Mouse (Mus musculus) hindbrain, embryonic 10.5 days (tissue): Measurements from ENCODE around the gene Arpc5. TPM values are rescaled to one million over a fixed set of nuclear protein-coding genes. Genes with fewer than 3 reads are reported as not detected.

Experiments used
- DNase-seq: peaks from one replicate; pipeline ENCODE4 v3.0.0-alpha.2; 2017; ENCODE audit warnings: low spot score
- H3K27ac ChIP-seq: fragments of 300-500 bp; sonication (generic); 2 replicates; pipeline ENCODE4 v1.5.1; 2016; ENCODE audit warnings: mild to moderate bottlenecking, moderate library complexity
- H3K27me3 ChIP-seq: fragments of 300-500 bp; sonication (generic); 2 replicates; pipeline ENCODE4 v1.6.1; 2016; ENCODE audit warnings: mild to moderate bottlenecking; ENCODE audit not compliant: poor library complexity, insufficient read depth, severe bottlenecking
- H3K36me3 ChIP-seq: fragments of 300-500 bp; sonication (generic); 2 replicates; pipeline ENCODE4 v1.6.1; 2016; ENCODE audit warnings: mild to moderate bottlenecking, moderate library complexity
- H3K4me1 ChIP-seq: fragments of 300-500 bp; sonication (generic); replicated peaks from 2 replicates; pipeline ENCODE4 v1.6.1; 2016; ENCODE audit warnings: mild to moderate bottlenecking
- H3K4me3 ChIP-seq: fragments of 300-500 bp; sonication (generic); 2 replicates; pipeline ENCODE4 v1.5.1; 2016; ENCODE audit warnings: mild to moderate bottlenecking, moderate library complexity
- H3K9me3 ChIP-seq: fragments of 300-500 bp; sonication (generic); 2 replicates; pipeline ENCODE4 v1.6.1; 2016; ENCODE audit warnings: mild to moderate bottlenecking, moderate library complexity
- WGBS: fragments of 180-500 bp; shearing (Covaris S2); methylation state at CpG from one replicate; pipeline ENCODE4 v1.1.7; 2016; 5-methylcytosine and 5-hydroxymethylcytosine counted together
- polyA plus RNA-seq: library from polyadenylated mRNA; unstranded; fragments of >200 nt; fragmentation: Nextera tagmentation; extraction: Ambion mirVana; gene quantifications from 2 replicates; pipeline ENCODE4 v1.2.1, GENCODE M21; 2016

Gene Arpc5
- polyA plus RNA-seq, 1 experiment from 2014 or later = 256 TPM

DNA sequence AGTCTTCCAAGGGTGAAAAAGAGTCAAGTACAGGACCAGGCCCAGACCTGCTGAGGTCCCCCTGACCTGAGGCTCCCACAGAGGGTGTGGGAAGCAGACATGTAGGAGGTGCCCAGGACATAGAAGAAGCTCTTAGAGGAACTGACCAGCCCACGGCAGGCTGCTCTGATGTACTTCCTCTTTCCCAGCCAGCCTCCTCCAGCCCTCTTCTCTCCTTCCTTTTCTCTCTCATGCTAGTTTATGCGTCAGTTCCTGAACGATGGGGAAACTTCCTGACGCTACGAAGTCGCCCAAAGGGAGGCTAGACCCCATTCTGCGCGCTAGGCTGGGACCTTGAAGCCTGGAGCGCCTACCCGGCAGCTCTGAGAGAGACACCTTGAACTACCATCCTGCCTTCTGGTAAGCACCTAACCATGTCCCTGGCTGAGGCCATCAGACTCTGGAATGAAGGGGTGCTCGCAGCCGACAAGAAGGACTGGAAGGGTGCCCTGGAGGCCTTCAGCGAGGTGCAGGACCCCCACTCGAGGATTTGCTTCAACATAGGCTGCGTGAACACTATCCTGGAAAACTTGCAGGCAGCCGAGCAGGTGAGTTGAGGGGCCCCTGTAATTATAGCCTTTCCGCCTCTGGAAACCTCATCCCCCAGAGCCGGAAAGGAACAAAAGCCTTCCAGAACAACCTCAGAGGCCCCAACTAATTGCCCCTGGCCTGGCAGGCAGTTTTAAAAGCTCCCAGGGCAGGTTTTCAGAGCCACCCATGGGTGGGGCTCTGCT is 41.5 kb downstream of the Arpc5 start:
- H3K36me3 ChIP-seq = no peaks in the 10 kb centered on the region
- H3K4me1 ChIP-seq = peaks cover 31% of the 10 kb centered on the region
- WGBS = 78% methylated on average over 18 of the region's 18 CpGs
- no peak overlapping the region for H3K4me3 ChIP-seq
- no peak for DNase-seq
- no peaks in the 10 kb centered on the region for H3K9me3 ChIP-seq
- H3K27me3 ChIP-seq = no peaks in the 10 kb centered on the region
- H3K27ac ChIP-seq = peak overlapping the region; percentile 62

DNA sequence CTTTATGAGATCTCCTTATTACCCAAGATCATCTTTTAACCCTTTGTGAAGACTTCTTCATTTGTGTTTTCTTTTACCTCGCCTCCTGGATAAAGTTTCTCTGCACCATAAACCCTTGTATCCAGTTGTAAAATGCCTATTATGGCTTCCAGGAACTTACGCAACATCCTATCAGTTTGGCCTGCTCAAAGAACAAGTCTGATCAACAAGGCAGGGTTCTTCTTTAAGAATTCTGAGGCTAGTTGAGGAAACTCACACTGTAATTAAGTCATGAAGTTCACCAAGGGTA is 42.0 kb downstream of the Arpc5 start:
- Histone ChIP-seq H3K27ac (0 out of 2 replicates have a peak overlapping the region, but pooled peaks have one; percentile 62), H3K36me3 (no peaks in the 10 kb centered on the region), H3K4me1 (peaks cover 34% of the 10 kb centered on the region), H3K27me3 (no peaks in the 10 kb centered on the region), H3K9me3 (no peaks in the 10 kb centered on the region), H3K4me3 (no peak overlapping the region)
- no peak for DNase-seq
- WGBS = 91% methylated on average over 2 of the region's 2 CpGs

- Histone ChIP-seq H3K27ac (peak overlapping the region; percentile 79), H3K4me3 (no peak overlapping the region), H3K36me3 (no peaks in the 10 kb centered on the region), H3K27me3 (no peaks in the 10 kb centered on the region), H3K4me1 (peaks cover 46% of the 10 kb centered on the region), H3K9me3 (no peaks in the 10 kb centered on the region)
- 35% methylated on average over 8 of the region's 8 CpGs for WGBS
- DNase-seq = peak; percentile 52
Measured at GRCm38 (mm10) chr1:152809541-152810252, 43.4 kb downstream of the Arpc5 start.

DNA sequence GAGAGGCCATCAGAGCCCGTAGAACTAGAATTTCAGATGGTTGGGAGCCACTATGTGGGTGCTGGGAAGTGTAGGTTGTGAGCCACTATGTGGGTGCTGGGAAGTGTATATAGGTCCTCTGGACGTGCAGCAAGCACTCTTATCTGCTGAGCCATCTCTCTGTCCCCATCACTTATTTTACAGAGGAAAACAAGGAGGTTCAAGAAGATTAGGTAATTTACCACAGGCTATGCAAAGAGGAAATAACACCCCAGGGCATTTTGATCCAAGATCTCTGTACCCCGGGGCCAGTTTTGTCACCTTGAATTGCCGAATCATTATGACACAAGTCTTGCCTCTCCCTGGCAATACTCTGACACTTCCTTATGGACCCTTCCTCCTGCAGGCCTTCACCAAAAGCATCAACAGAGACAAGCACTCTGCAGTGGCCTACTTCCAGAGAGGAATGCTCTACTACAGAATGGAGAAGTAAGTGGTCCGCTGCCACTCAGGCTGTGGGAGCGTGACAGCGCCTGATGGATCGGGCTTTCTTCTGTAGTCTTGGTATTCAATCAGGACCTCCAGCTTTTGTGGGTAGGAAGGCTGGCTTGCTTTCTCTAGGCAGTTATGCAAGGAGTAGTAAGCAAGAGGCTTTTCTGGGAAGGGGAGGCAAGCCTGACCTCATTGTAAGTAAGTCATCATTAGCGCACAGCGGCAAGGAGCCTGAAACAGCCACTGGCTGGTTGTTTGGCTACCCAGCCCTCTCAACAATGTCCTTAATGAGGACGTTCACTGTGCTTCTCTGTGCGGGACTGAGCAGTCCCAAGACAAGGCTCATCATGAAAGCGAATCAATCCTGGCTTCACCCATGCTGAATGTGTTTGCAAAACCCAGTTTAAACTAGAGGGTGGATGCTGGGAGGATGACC is 44.4 kb downstream of the Arpc5 start:
- no peaks in the 10 kb centered on the region for H3K36me3 ChIP-seq
- 60% methylated on average over 13 of the region's 13 CpGs for WGBS
- H3K4me1 ChIP-seq = peaks cover 55% of the 10 kb centered on the region
- no peaks in the 10 kb centered on the region for H3K9me3 ChIP-seq
- peak overlapping the region; percentile 77 for H3K27ac ChIP-seq
- no peak overlapping the region for H3K4me3 ChIP-seq
- no peaks in the 10 kb centered on the region for H3K27me3 ChIP-seq
- DNase-seq = peak; percentile 38

DNA sequence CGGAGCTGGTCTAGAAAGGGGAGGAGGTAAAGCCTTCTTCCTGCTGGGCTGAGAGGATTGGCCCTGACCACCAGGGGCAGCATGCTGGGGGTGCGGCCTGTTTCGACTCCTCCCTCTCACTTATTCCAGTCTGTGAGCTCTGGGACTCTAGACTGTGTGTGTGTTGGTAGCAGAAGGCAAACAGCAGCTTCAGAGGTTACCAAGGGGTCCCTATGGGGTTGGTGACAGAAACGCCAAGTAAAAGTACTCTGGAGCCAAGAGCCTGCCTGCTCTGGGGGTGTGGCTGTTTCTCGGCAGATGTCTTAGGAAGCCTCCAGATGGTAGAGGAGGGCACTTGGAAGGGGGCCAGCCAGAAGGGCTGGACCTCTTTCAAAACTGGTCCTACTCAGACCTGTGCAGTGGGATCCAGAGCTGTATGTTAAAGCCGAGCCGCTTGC is 48.9 kb downstream of the Arpc5 start:
- H3K4me3 ChIP-seq = no peak overlapping the region
- peaks cover 71% of the 10 kb centered on the region for H3K4me1 ChIP-seq
- H3K36me3 ChIP-seq = no peaks in the 10 kb centered on the region
- peak overlapping the region; percentile 87 for H3K27ac ChIP-seq
- 28% methylated on average over 7 of the region's 7 CpGs for WGBS
- no peaks in the 10 kb centered on the region for H3K27me3 ChIP-seq
- H3K9me3 ChIP-seq = no peaks in the 10 kb centered on the region
- peak; percentile 79 for DNase-seq

GRCm38 (mm10) chr1:152817027-152817769 is 50.9 kb downstream of the Arpc5 start:
- WGBS = 23% methylated on average over 12 of the region's 12 CpGs
- Histone ChIP-seq H3K27me3 (no peaks in the 10 kb centered on the region), H3K4me1 (peaks cover 59% of the 10 kb centered on the region), H3K9me3 (no peaks in the 10 kb centered on the region), H3K4me3 (no peak overlapping the region), H3K36me3 (no peaks in the 10 kb centered on the region), H3K27ac (peak overlapping the region; percentile 87)
- peak; percentile 79 for DNase-seq

DNA sequence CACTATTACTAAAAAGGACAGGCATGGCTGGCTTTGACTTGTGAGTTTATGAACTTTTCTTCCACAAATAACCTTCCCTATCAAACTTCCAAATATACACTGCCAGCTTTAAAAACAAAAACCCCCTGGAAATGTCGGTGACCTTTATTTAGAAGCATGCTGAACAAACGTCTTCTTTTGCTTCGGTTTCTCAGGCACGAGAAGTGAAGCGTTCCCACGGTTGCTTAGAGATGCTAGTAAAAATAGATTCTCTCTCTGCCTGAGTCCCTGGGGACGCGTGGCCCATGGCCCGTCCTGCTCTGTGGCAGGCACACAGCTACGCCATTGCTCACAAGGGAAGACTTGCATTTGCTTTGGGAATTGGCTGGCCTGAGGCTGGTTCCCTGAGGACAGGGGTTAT is 51.5 kb downstream of the Arpc5 start:
- H3K9me3 ChIP-seq = peaks cover 4% of the 10 kb centered on the region; the same call in 1 of the 2 replicates
- H3K27me3 ChIP-seq = no peaks in the 10 kb centered on the region
- DNase-seq = peak; percentile 42
- peaks cover 3% of the 10 kb centered on the region; the same call in 1 of the 2 replicates for H3K36me3 ChIP-seq
- H3K4me1 ChIP-seq = peaks cover 58% of the 10 kb centered on the region
- 21% methylated on average over 10 of the region's 10 CpGs for WGBS
- peak overlapping the region; percentile 87 for H3K27ac ChIP-seq
- no peak overlapping the region for H3K4me3 ChIP-seq

- peaks cover 5% of the 10 kb centered on the region; the same call in 1 of the 2 replicates for H3K36me3 ChIP-seq
- no peak overlapping the region for H3K4me3 ChIP-seq
- no peaks in the 10 kb centered on the region for H3K27me3 ChIP-seq
- peaks cover 44% of the 10 kb centered on the region for H3K4me1 ChIP-seq
- peaks cover 6% of the 10 kb centered on the region; the same call in 1 of the 2 replicates for H3K9me3 ChIP-seq
- WGBS = 79% methylated on average over 6 of the region's 6 CpGs
- no peak overlapping the region for H3K27ac ChIP-seq
- DNase-seq = no peak
Measured at GRCm38 (mm10) chr1:152819558-152819957, 53.2 kb downstream of the Arpc5 start.

DNA sequence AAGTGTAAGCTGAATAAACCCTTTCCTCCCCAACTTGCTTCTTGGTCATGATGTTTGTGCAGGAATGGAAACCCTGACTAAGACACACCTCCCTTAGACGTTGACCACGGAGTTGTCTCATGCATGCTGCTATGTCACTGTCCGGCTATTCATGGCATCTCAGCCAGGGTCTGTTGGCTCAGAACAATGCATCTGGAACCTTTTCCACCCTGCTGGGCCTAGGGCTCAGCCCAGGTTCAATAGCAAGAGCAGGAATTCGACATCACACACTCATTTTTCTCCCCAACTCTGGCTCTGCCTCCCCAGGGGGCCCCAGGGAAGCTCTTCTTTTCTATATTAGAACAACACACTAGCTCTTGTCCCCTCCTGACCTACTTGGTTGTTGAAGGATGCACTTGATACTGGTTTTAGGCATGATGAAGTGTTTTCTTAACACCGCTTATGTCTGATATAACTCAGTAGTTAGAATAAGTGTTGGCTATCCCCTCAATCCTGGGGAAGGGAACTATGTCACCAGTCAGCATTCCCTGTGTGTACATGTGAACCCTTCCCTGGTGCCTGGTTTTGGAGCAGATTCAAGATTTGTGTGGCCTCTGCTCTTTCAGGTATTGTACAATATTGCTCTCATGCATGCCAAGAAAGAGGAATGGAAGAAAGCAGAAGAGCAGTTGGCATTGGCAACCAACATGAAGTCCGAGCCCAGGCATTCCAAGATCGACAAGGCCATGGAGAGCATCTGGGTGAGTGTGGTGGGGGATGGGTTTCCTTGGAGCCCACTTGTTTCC is 54.8 kb downstream of the Arpc5 start:
- Histone ChIP-seq H3K27ac (no peak overlapping the region), H3K9me3 (peaks cover 6% of the 10 kb centered on the region; the same call in 1 of the 2 replicates), H3K36me3 (peaks cover 5% of the 10 kb centered on the region; the same call in 1 of the 2 replicates), H3K4me1 (peaks cover 29% of the 10 kb centered on the region), H3K4me3 (no peak overlapping the region), H3K27me3 (no peaks in the 10 kb centered on the region)
- no peak for DNase-seq
- WGBS = 73% methylated on average over 7 of the region's 7 CpGs

GRCm38 (mm10) chr1:152821746-152822145 is 55.4 kb downstream of the Arpc5 start:
- no peak overlapping the region for H3K4me3 ChIP-seq
- no peaks in the 10 kb centered on the region for H3K27me3 ChIP-seq
- H3K9me3 ChIP-seq = peaks cover 6% of the 10 kb centered on the region; the same call in 1 of the 2 replicates
- no peak overlapping the region for H3K27ac ChIP-seq
- WGBS = 89% methylated on average over 4 of the region's 4 CpGs
- DNase-seq = no peak
- H3K4me1 ChIP-seq = peaks cover 22% of the 10 kb centered on the region
- H3K36me3 ChIP-seq = peaks cover 5% of the 10 kb centered on the region; the same call in 1 of the 2 replicates

- no peak overlapping the region for H3K4me3 ChIP-seq
- H3K9me3 ChIP-seq = peaks cover 6% of the 10 kb centered on the region; the same call in 1 of the 2 replicates
- H3K4me1 ChIP-seq = peaks cover 15% of the 10 kb centered on the region
- no peak overlapping the region for H3K27ac ChIP-seq
- DNase-seq = no peak
- H3K36me3 ChIP-seq = peaks cover 5% of the 10 kb centered on the region; the same call in 1 of the 2 replicates
- 73% methylated on average over 9 of the region's 9 CpGs for WGBS
- H3K27me3 ChIP-seq = no peaks in the 10 kb centered on the region
Measured at GRCm38 (mm10) chr1:152824206-152824605, 57.9 kb downstream of the Arpc5 start.
